Mouse (Mus musculus) kidney, adult 2 months (tissue): ENCODE measurements around the gene Kif5c.

Source experiments
- CTCF ChIP-seq: fragments of 200-500 bp; conservative IDR thresholded peaks from 2 replicates; pipeline ENCODE4 v1.5.1; 2011; ENCODE audit warnings: low read depth, mild to moderate bottlenecking, control low read depth, low read length, moderate library complexity, mixed read lengths; ENCODE audit not compliant: insufficient read depth, insufficient read length
- POLR2A ChIP-seq: fragments of 200-500 bp; IDR thresholded peaks from one replicate; pipeline ENCODE4 v1.6.1; 2011; ENCODE audit warnings: low read depth, low read length, control low read depth

DNA sequence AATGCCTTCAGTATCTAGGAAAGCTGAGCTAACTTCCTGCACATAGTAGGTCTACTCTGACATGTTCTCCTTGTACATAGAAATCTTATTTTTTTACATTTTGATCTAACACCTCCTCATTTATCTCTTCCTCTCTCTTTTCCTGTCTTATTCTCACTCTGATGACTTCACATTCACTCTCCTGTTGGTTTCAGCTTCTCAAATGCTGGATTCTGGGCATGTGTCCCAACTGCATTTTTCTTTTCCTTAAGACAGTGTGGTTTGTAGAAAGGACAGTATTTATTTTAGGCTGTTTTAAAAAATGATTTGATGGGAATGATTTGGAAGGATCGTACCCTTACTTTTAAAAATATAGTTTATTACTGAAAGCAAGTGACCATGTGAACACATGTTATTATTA, 203.2 kb downstream of the Kif5c start:
- no peak for TF ChIP-seq POLR2A
- no peak for TF ChIP-seq CTCF
